Mouse (Mus musculus): ENCODE data around the gene Rpgrip1l. TPM values are rescaled to one million over a fixed set of nuclear protein-coding genes. Genes with fewer than 3 reads are reported as not detected.

Gene Rpgrip1l
- polyA plus RNA-seq, 1 experiment from 2014 or later = 9.3 TPM

GRCm38 (mm10) chr8:91347595-91347994 lies 34.5 kb upstream of the Rpgrip1l start:
- no peaks in the 10 kb centered on the region for H3K36me3 ChIP-seq
- WGBS = 40% methylated on average over 6 of the region's 6 CpGs
- peak overlapping the region; percentile 44; the same call in 1 of the 2 replicates for H3K27ac ChIP-seq
- no peaks in the 10 kb centered on the region for H3K27me3 ChIP-seq (ENCODE audit: insufficient read depth, poor library complexity, severe bottlenecking)
- peaks cover 56% of the 10 kb centered on the region for H3K4me1 ChIP-seq
- 0 out of 2 replicates have a peak overlapping the region, but pooled peaks have one; percentile 13 for H3K4me3 ChIP-seq
- no peak for DNase-seq (ENCODE audit: low spot score)
- H3K9me3 ChIP-seq = no peaks in the 10 kb centered on the region

GRCm38 (mm10) chr8:91347146-91347545 lies 34.1 kb upstream of the Rpgrip1l start:
- Histone ChIP-seq H3K4me3 (0 out of 2 replicates have a peak overlapping the region, but pooled peaks have one; percentile 13), H3K27ac (peak overlapping the region; percentile 44; the same call in 1 of the 2 replicates), H3K36me3 (no peaks in the 10 kb centered on the region), H3K9me3 (no peaks in the 10 kb centered on the region), H3K4me1 (peaks cover 59% of the 10 kb centered on the region), H3K27me3 (ENCODE audit: insufficient read depth, poor library complexity, severe bottlenecking) (no peaks in the 10 kb centered on the region)
- peak; percentile 74 for DNase-seq (ENCODE audit: low spot score)
- WGBS = 55% methylated on average over 10 of the region's 10 CpGs

DNA sequence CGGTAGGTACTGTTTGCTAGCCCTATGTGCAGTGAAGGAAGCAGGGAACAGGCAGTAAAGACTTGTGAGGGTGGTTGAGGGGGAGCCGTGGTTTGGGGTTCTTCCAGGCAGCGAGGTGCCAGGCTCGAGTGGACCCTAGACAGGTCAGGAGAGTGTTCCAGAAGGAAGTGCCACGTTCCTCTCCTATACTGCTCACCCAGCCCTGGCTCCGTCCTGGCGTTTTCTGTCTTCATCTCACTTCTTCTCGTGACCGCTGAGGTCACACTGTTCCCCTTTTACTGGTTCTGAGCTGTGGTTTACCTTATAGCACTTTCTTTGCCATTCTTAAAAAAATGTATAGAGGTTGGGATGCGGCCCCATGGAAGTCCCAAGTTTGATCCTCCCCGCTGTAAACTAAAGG lies 31.6 kb upstream of the Rpgrip1l start:
- Histone ChIP-seq H3K4me3 (no peak overlapping the region), H3K27ac (no peak overlapping the region), H3K9me3 (no peaks in the 10 kb centered on the region), H3K36me3 (peaks cover under 1% of the 10 kb centered on the region; the same call in 1 of the 2 replicates), H3K4me1 (peaks cover 51% of the 10 kb centered on the region), H3K27me3 (ENCODE audit: insufficient read depth, poor library complexity, severe bottlenecking) (no peaks in the 10 kb centered on the region)
- 88% methylated on average over 11 of the region's 11 CpGs for WGBS
- DNase-seq (ENCODE audit: low spot score) = peak; percentile 51

GRCm38 (mm10) chr8:91342798-91343197 lies 29.7 kb upstream of the Rpgrip1l start:
- WGBS = 85% methylated on average over 5 of the region's 5 CpGs
- Histone ChIP-seq H3K27ac (no peak overlapping the region), H3K36me3 (peaks cover 2% of the 10 kb centered on the region; the same call in 1 of the 2 replicates), H3K27me3 (ENCODE audit: insufficient read depth, poor library complexity, severe bottlenecking) (no peaks in the 10 kb centered on the region), H3K9me3 (no peaks in the 10 kb centered on the region), H3K4me3 (no peak overlapping the region), H3K4me1 (peaks cover 49% of the 10 kb centered on the region)
- no peak for DNase-seq (ENCODE audit: low spot score)

DNA sequence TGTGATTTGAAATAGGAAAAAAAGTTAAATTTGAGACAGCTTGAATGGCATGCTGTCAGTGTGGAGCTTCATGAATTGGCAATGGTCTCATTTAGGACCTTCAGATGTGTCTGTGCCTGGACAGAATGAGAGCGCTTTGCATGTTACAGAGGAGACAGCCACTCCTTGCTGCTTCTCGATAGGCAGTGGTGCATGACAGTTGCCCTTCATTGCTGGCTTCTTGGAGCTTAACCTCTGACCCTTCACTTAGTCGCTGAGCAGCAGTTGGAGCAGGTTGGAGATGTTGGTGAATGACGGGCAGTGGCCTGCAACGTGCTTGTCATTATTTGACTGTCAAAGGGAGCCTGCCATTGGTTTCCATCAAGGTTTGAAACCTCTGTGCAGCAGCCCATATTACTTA lies 29.1 kb upstream of the Rpgrip1l start:
- no peaks in the 10 kb centered on the region for H3K27me3 ChIP-seq (ENCODE audit: insufficient read depth, poor library complexity, severe bottlenecking)
- H3K27ac ChIP-seq = 0 out of 2 replicates have a peak overlapping the region, but pooled peaks have one; percentile 4
- H3K4me3 ChIP-seq = no peak overlapping the region
- WGBS = 47% methylated on average over 5 of the region's 5 CpGs
- no peaks in the 10 kb centered on the region for H3K9me3 ChIP-seq
- H3K36me3 ChIP-seq = peaks cover 2% of the 10 kb centered on the region; the same call in 1 of the 2 replicates
- DNase-seq (ENCODE audit: low spot score) = peak; percentile 25
- H3K4me1 ChIP-seq = peaks cover 43% of the 10 kb centered on the region

DNA sequence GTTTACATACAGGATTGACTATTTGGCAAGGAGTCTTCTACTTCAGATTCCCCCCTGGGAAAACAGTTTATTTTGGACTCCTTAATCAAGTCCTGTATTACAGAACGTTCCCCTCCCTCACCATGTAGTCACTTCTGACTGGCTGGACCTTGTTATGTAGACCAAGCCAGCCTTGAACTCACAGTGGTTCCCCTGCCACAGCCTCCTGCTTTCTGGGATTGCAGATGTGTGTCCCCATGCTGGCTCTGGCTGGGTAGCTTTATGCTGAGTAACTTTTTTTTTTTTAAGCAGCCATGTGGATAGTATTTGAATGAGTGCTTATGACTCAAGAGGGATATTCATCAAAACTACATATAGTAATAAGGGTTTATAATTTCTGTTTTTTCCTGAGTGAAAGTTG lies 27.7 kb upstream of the Rpgrip1l start:
- no peak overlapping the region for H3K4me3 ChIP-seq
- DNase-seq (ENCODE audit: low spot score) = peak; percentile 57
- WGBS = 81% methylated on average over 1 of the region's 1 CpGs
- H3K4me1 ChIP-seq = peaks cover 32% of the 10 kb centered on the region
- no peak overlapping the region for H3K27ac ChIP-seq
- H3K27me3 ChIP-seq (ENCODE audit: insufficient read depth, poor library complexity, severe bottlenecking) = no peaks in the 10 kb centered on the region
- peaks cover 10% of the 10 kb centered on the region for H3K36me3 ChIP-seq
- H3K9me3 ChIP-seq = no peaks in the 10 kb centered on the region

- H3K27me3 ChIP-seq (ENCODE audit: insufficient read depth, poor library complexity, severe bottlenecking) = no peaks in the 10 kb centered on the region
- H3K36me3 ChIP-seq = peaks cover 12% of the 10 kb centered on the region
- DNase-seq (ENCODE audit: low spot score) = peak; percentile 65
- no peaks in the 10 kb centered on the region for H3K9me3 ChIP-seq
- 89% methylated on average over 8 of the region's 8 CpGs for WGBS
- peaks cover 21% of the 10 kb centered on the region for H3K4me1 ChIP-seq
- no peak overlapping the region for H3K4me3 ChIP-seq
- H3K27ac ChIP-seq = no peak overlapping the region
These were observed 26.6 kb upstream of the Rpgrip1l start for GRCm38 (mm10) chr8:91339651-91340050.

DNA sequence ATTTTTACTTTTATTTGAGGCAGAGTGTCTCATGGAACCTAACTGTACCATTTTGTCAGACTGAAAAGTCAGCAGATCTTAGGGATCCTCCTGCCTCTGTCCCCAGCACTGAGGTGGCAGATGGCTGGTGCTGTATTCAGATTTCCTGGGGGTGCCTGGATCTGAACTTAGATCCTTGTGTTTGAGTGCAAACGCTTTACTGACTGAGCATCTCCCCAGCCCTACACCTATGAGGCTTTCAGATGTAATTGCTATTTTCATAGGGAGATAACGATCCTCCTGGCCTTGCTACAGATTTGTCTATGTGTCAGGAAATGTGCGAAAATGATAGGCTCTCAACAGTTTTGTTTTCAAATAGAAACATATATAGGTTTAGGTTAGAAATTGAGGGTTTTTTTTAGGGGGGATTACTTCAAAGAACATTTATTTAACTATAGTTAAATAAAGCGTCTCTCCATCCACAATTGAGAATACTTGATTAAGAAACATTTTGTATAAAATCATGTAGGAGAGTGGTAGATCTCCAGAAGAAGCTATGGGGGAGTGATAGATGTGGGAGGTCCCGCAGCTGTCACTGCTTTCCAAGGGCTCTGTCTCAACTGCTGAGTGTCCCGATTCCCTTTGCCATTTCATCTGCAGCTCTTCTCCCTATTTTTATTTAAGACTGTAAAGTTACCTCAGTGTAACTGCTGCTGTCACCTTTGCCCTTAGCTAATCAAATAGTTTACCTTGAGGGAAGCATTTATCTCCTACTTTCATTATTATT lies 25.5 kb upstream of the Rpgrip1l start:
- peaks cover 12% of the 10 kb centered on the region for H3K36me3 ChIP-seq
- H3K4me1 ChIP-seq = peaks cover 19% of the 10 kb centered on the region
- DNase-seq (ENCODE audit: low spot score) = peak; percentile 14
- H3K4me3 ChIP-seq = no peak overlapping the region
- H3K9me3 ChIP-seq = no peaks in the 10 kb centered on the region
- WGBS = 91% methylated on average over 6 of the region's 6 CpGs
- H3K27me3 ChIP-seq (ENCODE audit: insufficient read depth, poor library complexity, severe bottlenecking) = no peaks in the 10 kb centered on the region
- H3K27ac ChIP-seq = no peak overlapping the region

GRCm38 (mm10) chr8:91329461-91329850 lies 16.4 kb upstream of the Rpgrip1l start:
- H3K4me3 ChIP-seq = no peak overlapping the region
- peak; percentile 67 for DNase-seq (ENCODE audit: low spot score)
- H3K36me3 ChIP-seq = peaks cover 12% of the 10 kb centered on the region
- H3K4me1 ChIP-seq = peaks cover 65% of the 10 kb centered on the region
- peak overlapping the region; percentile 42 for H3K27ac ChIP-seq
- H3K27me3 ChIP-seq (ENCODE audit: insufficient read depth, poor library complexity, severe bottlenecking) = no peaks in the 10 kb centered on the region
- no peaks in the 10 kb centered on the region for H3K9me3 ChIP-seq
- 27% methylated on average over 6 of the region's 6 CpGs for WGBS

- Histone ChIP-seq H3K9me3 (no peaks in the 10 kb centered on the region), H3K36me3 (peaks cover 12% of the 10 kb centered on the region), H3K4me3 (no peak overlapping the region), H3K27me3 (ENCODE audit: insufficient read depth, poor library complexity, severe bottlenecking) (no peaks in the 10 kb centered on the region), H3K27ac (peak overlapping the region; percentile 42; the same call in 1 of the 2 replicates), H3K4me1 (peaks cover 69% of the 10 kb centered on the region)
- DNase-seq (ENCODE audit: low spot score) = peak; percentile 73
- WGBS = 80% methylated on average over 9 of the region's 9 CpGs
These were observed 16.0 kb upstream of the Rpgrip1l start for GRCm38 (mm10) chr8:91329056-91329455.

- peaks cover 71% of the 10 kb centered on the region for H3K4me1 ChIP-seq
- DNase-seq (ENCODE audit: low spot score) = peak; percentile 59
- peaks cover 12% of the 10 kb centered on the region for H3K36me3 ChIP-seq
- WGBS = 86% methylated on average over 11 of the region's 11 CpGs
- no peaks in the 10 kb centered on the region for H3K27me3 ChIP-seq (ENCODE audit: insufficient read depth, poor library complexity, severe bottlenecking)
- no peaks in the 10 kb centered on the region for H3K9me3 ChIP-seq
- H3K27ac ChIP-seq = 0 out of 2 replicates have a peak overlapping the region, but pooled peaks have one; percentile 18
- no peak overlapping the region for H3K4me3 ChIP-seq
These were observed 14.6 kb upstream of the Rpgrip1l start for GRCm38 (mm10) chr8:91327471-91328205.

- H3K27me3 ChIP-seq (ENCODE audit: insufficient read depth, poor library complexity, severe bottlenecking) = no peaks in the 10 kb centered on the region
- peaks cover 67% of the 10 kb centered on the region for H3K4me1 ChIP-seq
- H3K9me3 ChIP-seq = no peaks in the 10 kb centered on the region
- no peak overlapping the region for H3K4me3 ChIP-seq
- DNase-seq (ENCODE audit: low spot score) = peak; percentile 66
- 83% methylated on average over 6 of the region's 6 CpGs for WGBS
- peaks cover 12% of the 10 kb centered on the region for H3K36me3 ChIP-seq
- no peak overlapping the region for H3K27ac ChIP-seq
These were observed 13.9 kb upstream of the Rpgrip1l start for GRCm38 (mm10) chr8:91326946-91327345.

- Histone ChIP-seq H3K9me3 (no peaks in the 10 kb centered on the region), H3K4me3 (no peak overlapping the region), H3K4me1 (peaks cover 57% of the 10 kb centered on the region), H3K27me3 (ENCODE audit: insufficient read depth, poor library complexity, severe bottlenecking) (no peaks in the 10 kb centered on the region), H3K27ac (no peak overlapping the region), H3K36me3 (peaks cover 12% of the 10 kb centered on the region)
- 51% methylated on average over 3 of the region's 3 CpGs for WGBS
- no peak for DNase-seq (ENCODE audit: low spot score)
These were observed 13.0 kb upstream of the Rpgrip1l start for GRCm38 (mm10) chr8:91326018-91326417.

All from heart, embryonic 10.5 days (tissue).